Mouse (Mus musculus): ENCODE results near the gene Mitf. TPM values are rescaled to one million over a fixed set of nuclear protein-coding genes. Genes with fewer than 3 reads are reported as not detected.

Gene Mitf
- polyA plus RNA-seq, 1 experiment from 2014 or later, result 3.0 TPM

DNA sequence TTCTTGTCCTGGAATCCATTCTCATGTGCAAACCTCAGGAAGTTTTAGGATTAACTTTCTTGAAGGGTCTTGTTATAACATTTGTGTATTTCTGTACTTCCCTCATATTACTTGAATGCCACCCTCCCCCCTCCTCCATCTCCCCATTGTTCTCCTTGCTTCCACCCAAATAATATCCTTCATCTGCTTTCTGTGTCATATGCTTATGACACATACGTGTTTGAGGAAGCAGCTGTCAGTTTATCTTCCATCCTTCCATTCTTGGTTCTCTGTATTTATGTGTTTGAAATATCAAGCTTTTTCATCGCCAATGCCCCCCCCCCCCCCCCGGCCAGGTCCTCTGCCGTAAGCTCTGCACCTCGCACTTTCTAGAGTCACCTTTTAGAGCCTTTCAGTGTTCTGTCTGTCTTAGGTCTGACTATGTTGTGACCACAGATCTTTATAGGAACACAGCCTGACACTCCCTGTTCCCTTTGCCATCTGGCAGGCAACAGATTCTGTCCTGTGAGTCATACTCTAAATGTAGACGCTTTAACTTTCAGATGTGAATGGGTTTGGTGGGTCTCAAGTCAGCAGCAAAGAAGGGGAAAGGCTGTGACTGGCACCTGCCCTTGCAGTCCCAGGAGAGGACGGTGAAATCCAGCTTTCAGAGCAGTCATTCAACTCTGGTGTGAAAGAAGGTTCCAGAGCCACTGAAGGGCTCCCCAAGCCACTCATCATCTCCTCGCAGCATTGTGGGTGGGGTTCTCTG, 48.7 kb downstream of the Mitf start:
- 82% methylated on average over 8 of the region's 8 CpGs for WGBS
- no peak overlapping the region for H3K27ac ChIP-seq (replicated peaks; ENCODE audit: low read depth, low read length)

DNA sequence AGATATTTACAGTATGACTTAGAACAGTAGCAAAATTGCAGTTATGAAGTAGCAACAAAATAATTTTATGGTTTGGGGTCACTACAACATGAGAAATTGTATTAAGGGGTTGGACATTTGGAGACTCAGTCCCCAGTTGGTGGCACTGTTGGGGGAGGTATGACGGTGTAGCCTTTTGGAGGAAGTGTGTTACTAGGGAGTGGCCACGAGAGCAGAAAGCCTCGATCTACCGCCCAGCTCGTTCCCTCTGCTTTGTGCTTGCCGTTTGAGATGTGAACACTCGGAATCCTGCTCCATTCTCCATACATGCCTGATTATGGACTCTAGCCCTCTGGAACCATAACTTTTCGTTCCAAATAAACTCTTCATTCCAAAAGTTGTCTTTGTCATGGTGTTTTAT, 49.6 kb downstream of the Mitf start:
- H3K4me2 ChIP-seq (ENCODE audit: low read depth, low read length), result no peak overlapping the region
- no peaks in the 10 kb centered on the region for H3K9me3 ChIP-seq (ENCODE audit: control insufficient read depth, low read length)
- no peak overlapping the region for H3K27ac ChIP-seq (replicated peaks; ENCODE audit: low read depth, low read length)
- no peak for ATAC-seq (ENCODE audit: low read depth)
- no peaks in the 10 kb centered on the region for H3K4me1 ChIP-seq (ENCODE audit: control insufficient read depth, insufficient read depth, low read length)
- no peak overlapping the region for H3K4me3 ChIP-seq (ENCODE audit: low read depth, low read length)
- no peaks in the 10 kb centered on the region for H3K27me3 ChIP-seq (replicated peaks; ENCODE audit: control insufficient read depth, insufficient read depth, low read length)
- no peaks in the 10 kb centered on the region for H3K36me3 ChIP-seq (ENCODE audit: control insufficient read depth, insufficient read depth, low read length)
- DNase-seq (ENCODE audit: low spot score), result no peak
- H3K9ac ChIP-seq (ENCODE audit: low read depth, low read length), result no peak overlapping the region
- WGBS, result 78% methylated on average over 8 of the region's 8 CpGs

More for the DNA sequence above, 48.7 kb downstream of the Mitf start:
- Histone ChIP-seq H3K9me3 (ENCODE audit: control insufficient read depth, low read length) (no peaks in the 10 kb centered on the region), H3K9ac (ENCODE audit: low read depth, low read length) (no peak overlapping the region), H3K36me3 (ENCODE audit: control insufficient read depth, insufficient read depth, low read length) (no peaks in the 10 kb centered on the region), H3K4me2 (ENCODE audit: low read depth, low read length) (no peak overlapping the region), H3K4me3 (ENCODE audit: low read depth, low read length) (no peak overlapping the region), H3K27me3 (replicated peaks; ENCODE audit: control insufficient read depth, insufficient read depth, low read length) (no peaks in the 10 kb centered on the region), H3K4me1 (ENCODE audit: control insufficient read depth, insufficient read depth, low read length) (no peaks in the 10 kb centered on the region)
- no peak for ATAC-seq (ENCODE audit: low read depth)
- no peak for DNase-seq (ENCODE audit: low spot score)

DNA sequence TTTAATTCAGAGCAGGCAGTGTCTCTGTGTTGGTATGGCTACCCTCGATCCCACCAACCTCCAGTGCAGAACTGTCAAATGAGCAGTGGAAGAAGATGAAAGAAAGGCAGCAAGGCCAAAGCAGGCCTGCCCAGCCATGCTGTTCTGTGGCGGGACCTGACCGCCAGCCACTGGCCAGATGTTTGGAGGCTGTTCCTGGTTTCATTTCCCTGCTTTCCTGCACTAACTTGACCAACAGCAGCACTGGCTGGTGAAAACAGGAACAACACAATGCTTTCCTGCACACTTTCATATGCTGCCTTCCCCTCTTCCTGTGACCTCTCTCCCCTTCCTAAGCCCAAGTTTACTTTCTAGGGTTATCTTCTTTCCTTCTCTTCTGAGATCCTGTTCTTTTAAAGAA, 50.8 kb downstream of the Mitf start:
- 43% methylated on average over 1 of the region's 3 CpGs for WGBS
- DNase-seq (ENCODE audit: low spot score), result peak; percentile 20
- Histone ChIP-seq H3K27me3 (replicated peaks; ENCODE audit: control insufficient read depth, insufficient read depth, low read length) (no peaks in the 10 kb centered on the region), H3K9me3 (ENCODE audit: control insufficient read depth, low read length) (no peaks in the 10 kb centered on the region), H3K4me1 (ENCODE audit: control insufficient read depth, insufficient read depth, low read length) (no peaks in the 10 kb centered on the region), H3K36me3 (ENCODE audit: control insufficient read depth, insufficient read depth, low read length) (no peaks in the 10 kb centered on the region), H3K4me2 (ENCODE audit: low read depth, low read length) (no peak overlapping the region), H3K4me3 (ENCODE audit: low read depth, low read length) (no peak overlapping the region), H3K9ac (ENCODE audit: low read depth, low read length) (no peak overlapping the region), H3K27ac (replicated peaks; ENCODE audit: low read depth, low read length) (no peak overlapping the region)
- ATAC-seq (ENCODE audit: low read depth), result no peak

DNA sequence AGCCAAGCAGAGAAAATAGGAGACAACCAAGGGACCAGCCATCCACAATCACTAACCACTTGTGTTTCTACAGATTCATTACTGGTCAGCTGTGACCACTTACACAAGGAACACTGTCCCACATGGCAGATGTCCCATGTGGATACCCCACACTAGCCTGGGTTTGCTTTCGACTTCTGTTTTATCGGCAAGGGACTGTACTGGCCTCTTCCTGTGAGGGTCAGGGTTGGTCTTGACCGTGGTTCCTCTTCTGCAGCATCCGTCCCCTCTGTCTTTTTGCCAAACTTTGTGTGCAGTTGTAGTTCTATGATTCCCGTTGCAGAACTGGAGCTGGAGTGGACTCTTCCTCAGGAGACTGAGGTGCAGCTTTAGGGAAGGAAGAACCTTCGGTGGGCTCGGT, 59.7 kb downstream of the Mitf start:
- H3K4me2 ChIP-seq (ENCODE audit: low read depth, low read length), result no peak overlapping the region
- no peak overlapping the region for H3K9ac ChIP-seq (ENCODE audit: low read depth, low read length)
- no peaks in the 10 kb centered on the region for H3K9me3 ChIP-seq (ENCODE audit: control insufficient read depth, low read length)
- no peak overlapping the region for H3K4me3 ChIP-seq (ENCODE audit: low read depth, low read length)
- no peaks in the 10 kb centered on the region for H3K36me3 ChIP-seq (ENCODE audit: control insufficient read depth, insufficient read depth, low read length)
- DNase-seq (ENCODE audit: low spot score), result no peak
- no peaks in the 10 kb centered on the region for H3K27me3 ChIP-seq (replicated peaks; ENCODE audit: control insufficient read depth, insufficient read depth, low read length)
- H3K4me1 ChIP-seq (ENCODE audit: control insufficient read depth, insufficient read depth, low read length), result no peaks in the 10 kb centered on the region
- ATAC-seq (ENCODE audit: low read depth), result no peak
- H3K27ac ChIP-seq (replicated peaks; ENCODE audit: low read depth, low read length), result no peak overlapping the region
- 91% methylated on average over 7 of the region's 7 CpGs for WGBS

DNA sequence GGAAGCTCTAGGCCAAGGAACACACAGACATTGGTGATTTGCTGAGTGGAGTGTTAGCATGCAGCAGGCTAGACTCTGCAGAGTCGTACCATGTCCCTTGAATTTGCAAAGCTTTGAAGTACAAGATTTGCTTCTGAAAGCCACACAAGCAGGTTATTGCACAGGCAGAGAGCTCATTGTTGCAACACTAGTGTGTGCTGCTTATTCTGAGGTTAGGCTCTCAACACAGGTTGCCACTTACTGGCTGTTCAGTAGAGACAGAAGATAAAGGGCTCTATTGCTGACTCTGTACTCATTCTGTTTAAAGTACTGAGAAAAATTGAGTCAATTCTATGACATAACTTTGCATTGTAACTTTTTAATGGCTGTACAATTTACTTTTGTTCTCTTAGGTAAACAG, 61.2 kb downstream of the Mitf start:
- ATAC-seq (ENCODE audit: low read depth), result no peak

GRCm38 (mm10) chr6:97869953-97870352, 63.1 kb downstream of the Mitf start:
- Histone ChIP-seq H3K36me3 (ENCODE audit: control insufficient read depth, insufficient read depth, low read length) (no peaks in the 10 kb centered on the region), H3K27me3 (replicated peaks; ENCODE audit: control insufficient read depth, insufficient read depth, low read length) (no peaks in the 10 kb centered on the region), H3K9ac (ENCODE audit: low read depth, low read length) (no peak overlapping the region), H3K4me3 (ENCODE audit: low read depth, low read length) (no peak overlapping the region), H3K27ac (replicated peaks; ENCODE audit: low read depth, low read length) (no peak overlapping the region), H3K9me3 (ENCODE audit: control insufficient read depth, low read length) (no peaks in the 10 kb centered on the region), H3K4me2 (ENCODE audit: low read depth, low read length) (no peak overlapping the region), H3K4me1 (ENCODE audit: control insufficient read depth, insufficient read depth, low read length) (no peaks in the 10 kb centered on the region)
- WGBS, result 65% methylated on average over 4 of the region's 4 CpGs
- DNase-seq (ENCODE audit: low spot score) (no peak), ATAC-seq (ENCODE audit: low read depth) (no peak)

More for the DNA sequence above, 61.2 kb downstream of the Mitf start:
- no peaks in the 10 kb centered on the region for H3K36me3 ChIP-seq (ENCODE audit: control insufficient read depth, insufficient read depth, low read length)
- no peaks in the 10 kb centered on the region for H3K27me3 ChIP-seq (replicated peaks; ENCODE audit: control insufficient read depth, insufficient read depth, low read length)
- no peak overlapping the region for H3K9ac ChIP-seq (ENCODE audit: low read depth, low read length)
- no peak for DNase-seq (ENCODE audit: low spot score)
- no peak overlapping the region for H3K27ac ChIP-seq (replicated peaks; ENCODE audit: low read depth, low read length)
- 93% methylated on average over 1 of the region's 1 CpGs for WGBS
- no peak overlapping the region for H3K4me2 ChIP-seq (ENCODE audit: low read depth, low read length)
- no peaks in the 10 kb centered on the region for H3K4me1 ChIP-seq (ENCODE audit: control insufficient read depth, insufficient read depth, low read length)
- no peaks in the 10 kb centered on the region for H3K9me3 ChIP-seq (ENCODE audit: control insufficient read depth, low read length)
- H3K4me3 ChIP-seq (ENCODE audit: low read depth, low read length), result no peak overlapping the region

- no peak for ATAC-seq (ENCODE audit: low read depth)
These were observed 64.6 kb downstream of the Mitf start for GRCm38 (mm10) chr6:97871296-97872030.

DNA sequence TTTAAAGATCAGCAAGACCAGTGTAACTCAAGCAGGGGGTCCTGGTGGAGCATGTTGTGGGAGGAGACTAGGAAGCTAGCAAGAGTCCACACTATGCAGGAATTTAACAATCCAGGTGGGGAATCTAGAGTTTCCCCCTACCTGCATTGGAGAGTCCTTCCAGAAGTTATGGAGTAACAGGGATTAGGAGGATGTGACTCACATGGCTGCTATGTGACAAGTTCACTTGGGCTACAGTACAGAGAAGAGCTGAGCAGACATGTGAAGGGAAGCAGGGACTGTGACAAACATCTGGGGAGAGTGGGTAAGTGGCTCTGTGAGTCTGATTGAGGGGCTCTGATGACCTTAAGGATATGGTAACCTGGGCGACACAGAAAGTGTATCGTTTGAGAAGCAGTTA, 66.2 kb downstream of the Mitf start:
- H3K4me1 ChIP-seq (ENCODE audit: control insufficient read depth, insufficient read depth, low read length), result no peaks in the 10 kb centered on the region
- no peak overlapping the region for H3K27ac ChIP-seq (replicated peaks; ENCODE audit: low read depth, low read length)
- DNase-seq (ENCODE audit: low spot score) (no peak), ATAC-seq (ENCODE audit: low read depth) (no peak)
- H3K27me3 ChIP-seq (replicated peaks; ENCODE audit: control insufficient read depth, insufficient read depth, low read length), result no peaks in the 10 kb centered on the region
- no peak overlapping the region for H3K4me2 ChIP-seq (ENCODE audit: low read depth, low read length)
- no peaks in the 10 kb centered on the region for H3K36me3 ChIP-seq (ENCODE audit: control insufficient read depth, insufficient read depth, low read length)
- H3K9ac ChIP-seq (ENCODE audit: low read depth, low read length), result no peak overlapping the region
- no peak overlapping the region for H3K4me3 ChIP-seq (ENCODE audit: low read depth, low read length)
- 83% methylated on average over 2 of the region's 2 CpGs for WGBS
- no peaks in the 10 kb centered on the region for H3K9me3 ChIP-seq (ENCODE audit: control insufficient read depth, low read length)

More at GRCm38 (mm10) chr6:97871296-97872030, 64.6 kb downstream of the Mitf start:
- Histone ChIP-seq H3K4me3 (ENCODE audit: low read depth, low read length) (no peak overlapping the region), H3K36me3 (ENCODE audit: control insufficient read depth, insufficient read depth, low read length) (no peaks in the 10 kb centered on the region), H3K9ac (ENCODE audit: low read depth, low read length) (no peak overlapping the region), H3K27ac (replicated peaks; ENCODE audit: low read depth, low read length) (no peak overlapping the region), H3K9me3 (ENCODE audit: control insufficient read depth, low read length) (no peaks in the 10 kb centered on the region), H3K4me2 (ENCODE audit: low read depth, low read length) (no peak overlapping the region), H3K27me3 (replicated peaks; ENCODE audit: control insufficient read depth, insufficient read depth, low read length) (no peaks in the 10 kb centered on the region), H3K4me1 (ENCODE audit: control insufficient read depth, insufficient read depth, low read length) (no peaks in the 10 kb centered on the region)
- DNase-seq (ENCODE audit: low spot score), result no peak
- 83% methylated on average over 4 of the region's 4 CpGs for WGBS
